Mouse (Mus musculus): ENCODE measurements around the gene Nucks1.
"Not testable (repeated sequence)": the region's sequence is repeated elsewhere in the genome, so short reads cannot be mapped to it uniquely, and the experiment has no call there.

The Nucks1 gene

GRCm38 (mm10) chr1:131910001-131910648 is at the start of gene Nucks1:
Gene Nucks1 (plus strand): TSS chr1:131910534.
- peak; percentile 99 for DNase-seq

- no peak for DNase-seq
These were observed 48.5 kb upstream of the Nucks1 start for GRCm38 (mm10) chr1:131861811-131862210.

- no peak for DNase-seq
These were observed 44.7 kb upstream of the Nucks1 start for GRCm38 (mm10) chr1:131865596-131865995.

- no peak for DNase-seq
These were observed 43.9 kb upstream of the Nucks1 start for GRCm38 (mm10) chr1:131866304-131866999.

- DNase-seq = peak; percentile 92
These were observed 43.0 kb upstream of the Nucks1 start, which contains the start of gene Rab29 for GRCm38 (mm10) chr1:131867093-131867945. Gene Rab29 (plus strand): TSS chr1:131867224.

- DNase-seq = no peak
These were observed 42.4 kb upstream of the Nucks1 start for GRCm38 (mm10) chr1:131867946-131868290.

GRCm38 (mm10) chr1:131869561-131869960 is 40.8 kb upstream of the Nucks1 start:
- DNase-seq = no peak

GRCm38 (mm10) chr1:131872856-131873255 is 37.5 kb upstream of the Nucks1 start:
- DNase-seq = no peak

GRCm38 (mm10) chr1:131879816-131880215 is 30.5 kb upstream of the Nucks1 start:
- no peak for DNase-seq

GRCm38 (mm10) chr1:131882787-131883186 is 27.5 kb upstream of the Nucks1 start:
- DNase-seq = no peak

GRCm38 (mm10) chr1:131886173-131886572 is 24.2 kb upstream of the Nucks1 start:
- no peak for DNase-seq

GRCm38 (mm10) chr1:131886641-131887040 is 23.7 kb upstream of the Nucks1 start:
- DNase-seq = no peak

GRCm38 (mm10) chr1:131890043-131890658 is 20.2 kb upstream of the Nucks1 start:
- DNase-seq = no peak

GRCm38 (mm10) chr1:131891436-131891835 is 18.9 kb upstream of the Nucks1 start:
- DNase-seq = no peak

GRCm38 (mm10) chr1:131902679-131903078 is 7.7 kb upstream of the Nucks1 start:
- DNase-seq = no peak

- DNase-seq = no peak
These were observed 7.1 kb upstream of the Nucks1 start for GRCm38 (mm10) chr1:131903251-131903650.

GRCm38 (mm10) chr1:131905497-131905896 is 4.8 kb upstream of the Nucks1 start:
- DNase-seq = no peak

GRCm38 (mm10) chr1:131908456-131908855 is 1.9 kb upstream of the Nucks1 start:
- DNase-seq = no peak

GRCm38 (mm10) chr1:131909236-131909635 is 1.1 kb upstream of the Nucks1 start:
- DNase-seq = not testable (repeated sequence)

GRCm38 (mm10) chr1:131910674-131911558 is 582 bp downstream of the Nucks1 start:
- peak; percentile 65 for DNase-seq

GRCm38 (mm10) chr1:131917634-131918033 is 7.3 kb downstream of the Nucks1 start:
- DNase-seq = no peak

GRCm38 (mm10) chr1:131919052-131919451 is 8.7 kb downstream of the Nucks1 start:
- no peak for DNase-seq
